Mouse (Mus musculus): ENCODE measurements around the gene Gm8660.
"Not testable (repeated sequence)": the region's sequence is repeated elsewhere in the genome, so short reads cannot be mapped to it uniquely, and the experiment has no call there.

The Gm8660 gene

GRCm38 (mm10) chr7:22370939-22371338 lies at the start of gene Gm8660:
Gm8660 (minus strand) TSS chr7:22371039.
- not testable (repeated sequence) for DNase-seq (ENCODE audit: low read depth, low spot score)

- not testable (repeated sequence) for DNase-seq (ENCODE audit: low read depth, low spot score)
Measured at GRCm38 (mm10) chr7:22413283-22413682, 42.4 kb upstream of the Gm8660 start, which contains the start of gene Vmn1r148. Vmn1r148 (plus strand) TSS chr7:22413583.

- not testable (repeated sequence) for DNase-seq (ENCODE audit: low read depth, low spot score)
Measured at GRCm38 (mm10) chr7:22329617-22330016, 41.2 kb downstream of the Gm8660 start, which contains the start of gene Gm4187. Gm4187 (minus strand) TSS chr7:22329717.
